Mouse (Mus musculus): Measurements from ENCODE around the gene Vsig10l.

- no peak for TF ChIP-seq POLR2A (IDR thresholded peaks at IDR 0.05; ENCODE audit: borderline replicate concordance, insufficient read depth, low read length)
- TF ChIP-seq CTCF (IDR thresholded peaks at IDR 0.05; ENCODE audit: borderline replicate concordance, insufficient read depth, low read depth, low read length), result no peak
Observed at GRCm38 (mm10) chr7:43464864-43465343, 2.0 kb downstream of the Vsig10l start.

Measured in cerebellum, adult 2 months (tissue).